Mouse (Mus musculus): ENCODE results near the gene Pde8b.
"Not testable (repeated sequence)": the region's sequence is repeated elsewhere in the genome, so short reads cannot be mapped to it uniquely, and the experiment has no call there.

GRCm38 (mm10) chr13:95207301-95207700 is 42.8 kb downstream of the Pde8b start:
- TF ChIP-seq CTCF (conservative IDR thresholded peaks at IDR 0.05; ENCODE audit: low read length); NANOG (IDR thresholded peaks at IDR 0.05; ENCODE audit: borderline replicate concordance, low read length); POU5F1 (IDR thresholded peaks at IDR 0.05; ENCODE audit: borderline replicate concordance, low read length): not testable (repeated sequence)
